Mouse (Mus musculus) intestine, embryonic 15.5 days (tissue): Measurements from ENCODE around the gene Ralbp1. TPM values are rescaled to one million over a fixed set of nuclear protein-coding genes. Genes with fewer than 3 reads are reported as not detected.
A peak's percentile ranks its signal among the peaks of the same experiment; 100 is the strongest.

Source experiments
- ATAC-seq: fragments of 200-750 bp; cut with Nextera tagmentation; 2 replicates; pipeline ENCODE4 v1.8.0; 2017; ENCODE audit warnings: moderate TSS enrichment, moderate library complexity
- H3K27ac ChIP-seq: fragments of 300-500 bp; sonication (generic); 2 replicates; pipeline ENCODE4 v1.5.1; 2015; ENCODE audit warnings: mild to moderate bottlenecking, inconsistent platforms
- H3K27me3 ChIP-seq: fragments of 300-500 bp; sonication (generic); replicated peaks from 2 replicates; pipeline ENCODE4 v1.6.1; 2015; ENCODE audit warnings: inconsistent platforms
- H3K36me3 ChIP-seq: fragments of 300-500 bp; sonication (generic); 2 replicates; pipeline ENCODE4 v1.6.1; 2015; ENCODE audit warnings: inconsistent platforms
- H3K4me1 ChIP-seq: fragments of 300-500 bp; sonication (generic); replicated peaks from 2 replicates; pipeline ENCODE4 v1.6.1; 2015; ENCODE audit warnings: inconsistent platforms
- H3K4me2 ChIP-seq: fragments of 300-500 bp; sonication (generic); replicated peaks from 2 replicates; pipeline ENCODE4 v1.6.1; 2015; ENCODE audit warnings: mild to moderate bottlenecking, inconsistent platforms
- H3K4me3 ChIP-seq: fragments of 300-500 bp; sonication (generic); replicated peaks from 2 replicates; pipeline ENCODE4 v1.5.1; 2015; ENCODE audit warnings: inconsistent platforms
- H3K9ac ChIP-seq: fragments of 300-500 bp; sonication (generic); 2 replicates; pipeline ENCODE4 v1.6.1; 2015; ENCODE audit warnings: inconsistent platforms
- H3K9me3 ChIP-seq: fragments of 300-500 bp; sonication (generic); 2 replicates; pipeline ENCODE4 v1.6.1; 2016; ENCODE audit warnings: inconsistent platforms
- WGBS: fragments of 180-500 bp; shearing (Covaris S2); methylation state at CpG from one replicate; pipeline ENCODE4 v1.1.7; 2015; 5-methylcytosine and 5-hydroxymethylcytosine counted together
- polyA plus RNA-seq: library from polyadenylated mRNA; unstranded; fragments of >200 nt; fragmentation: Nextera tagmentation; extraction: Ambion mirVana; gene quantifications from 2 replicates; pipeline ENCODE4 v1.2.1, GENCODE M21; 2015

Ralbp1 gene
- polyA plus RNA-seq, 1 experiment from 2014 or later, result 64.3 TPM

- Histone ChIP-seq H3K4me2 (no peak overlapping the region), H3K36me3 (peaks cover 23% of the 10 kb centered on the region), H3K27ac (no peak overlapping the region), H3K9ac (no peak overlapping the region), H3K4me1 (0 out of 2 replicates have a peak, but pooled peaks cover 2% of the 10 kb centered on the region), H3K4me3 (no peak overlapping the region), H3K27me3 (no peaks in the 10 kb centered on the region), H3K9me3 (no peaks in the 10 kb centered on the region)
- ATAC-seq, result no peak
- 92% methylated on average over 8 of the region's 8 CpGs for WGBS
Observed at GRCm38 (mm10) chr17:65813763-65814162, 71.8 kb downstream of the Ralbp1 start.

GRCm38 (mm10) chr17:65811032-65811431 lies 74.6 kb downstream of the Ralbp1 start:
- whole genome bisulfite sequencing, result 65% methylated on average over 5 of the region's 5 CpGs
- peak; percentile 83 for ATAC-seq
- Histone ChIP-seq H3K4me3 (no peak overlapping the region), H3K36me3 (peaks cover 17% of the 10 kb centered on the region), H3K27ac (no peak overlapping the region), H3K4me2 (no peak overlapping the region), H3K9me3 (no peaks in the 10 kb centered on the region), H3K9ac (no peak overlapping the region), H3K4me1 (0 out of 2 replicates have a peak, but pooled peaks cover 2% of the 10 kb centered on the region), H3K27me3 (no peaks in the 10 kb centered on the region)

DNA sequence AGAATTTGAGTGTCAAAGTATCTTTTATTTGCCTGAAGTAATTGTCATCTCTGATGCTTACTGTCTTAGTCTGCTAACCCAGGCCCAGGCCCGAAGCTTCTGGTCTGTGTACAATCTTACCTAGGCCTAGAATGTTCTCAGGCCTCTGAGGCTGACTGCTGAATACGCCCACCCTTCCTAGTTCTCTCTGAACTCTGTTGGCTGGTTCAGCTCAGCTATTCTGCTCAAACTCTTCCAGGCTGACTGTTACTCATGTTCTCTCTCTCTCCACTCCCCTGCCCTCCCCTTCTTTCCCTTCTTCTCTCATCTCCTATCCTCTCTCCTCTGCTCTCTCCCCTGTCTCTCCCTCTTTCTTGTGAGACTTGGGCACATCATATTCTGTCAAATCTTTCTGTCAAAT lies 79.2 kb downstream of the Ralbp1 start:
- no peak overlapping the region for H3K4me2 ChIP-seq
- no peaks in the 10 kb centered on the region for H3K9me3 ChIP-seq
- 0 out of 2 replicates have a peak, but pooled peaks cover 4% of the 10 kb centered on the region for H3K4me1 ChIP-seq
- H3K27me3 ChIP-seq, result no peaks in the 10 kb centered on the region
- H3K9ac ChIP-seq, result no peak overlapping the region
- WGBS, result 71% methylated on average over 2 of the region's 2 CpGs
- no peak overlapping the region for H3K27ac ChIP-seq
- 0 out of 2 replicates have a peak, but pooled peaks cover 4% of the 10 kb centered on the region for H3K36me3 ChIP-seq
- no peak for ATAC-seq
- H3K4me3 ChIP-seq, result no peak overlapping the region

- 0 out of 2 replicates have a peak, but pooled peaks cover 4% of the 10 kb centered on the region for H3K36me3 ChIP-seq
- no peaks in the 10 kb centered on the region for H3K9me3 ChIP-seq
- no peak overlapping the region for H3K4me3 ChIP-seq
- 0 out of 2 replicates have a peak, but pooled peaks cover 2% of the 10 kb centered on the region for H3K4me1 ChIP-seq
- ATAC-seq, result no peak
- no peaks in the 10 kb centered on the region for H3K27me3 ChIP-seq
- H3K4me2 ChIP-seq, result no peak overlapping the region
- H3K27ac ChIP-seq, result no peak overlapping the region
- no peak overlapping the region for H3K9ac ChIP-seq
- 77% methylated on average over 4 of the region's 4 CpGs for WGBS
Observed at GRCm38 (mm10) chr17:65805966-65806365, 79.6 kb downstream of the Ralbp1 start.

DNA sequence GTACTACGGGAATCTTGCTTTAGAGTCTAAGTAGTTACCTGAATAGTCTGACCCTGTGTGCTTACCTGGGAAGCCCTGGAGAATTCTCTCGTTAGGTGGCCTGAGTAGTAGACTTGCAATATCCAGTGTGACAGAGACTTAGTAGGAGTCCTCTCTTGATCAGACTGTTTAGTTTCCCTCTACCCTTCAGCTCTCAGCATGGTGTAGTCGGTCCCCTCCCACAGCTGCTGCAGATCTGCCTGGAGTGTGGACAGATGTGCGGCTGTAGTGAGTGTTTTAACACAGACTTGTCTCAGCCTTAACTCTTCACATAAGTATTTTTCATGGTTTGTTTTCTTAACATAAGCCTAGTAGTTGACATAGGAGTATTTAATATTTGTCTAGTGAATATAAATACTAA lies 83.6 kb downstream of the Ralbp1 start:
- Histone ChIP-seq H3K4me1 (0 out of 2 replicates have a peak, but pooled peaks cover 2% of the 10 kb centered on the region), H3K9ac (no peak overlapping the region), H3K36me3 (0 out of 2 replicates have a peak, but pooled peaks cover 4% of the 10 kb centered on the region), H3K27ac (no peak overlapping the region), H3K4me3 (no peak overlapping the region), H3K4me2 (no peak overlapping the region), H3K9me3 (no peaks in the 10 kb centered on the region), H3K27me3 (no peaks in the 10 kb centered on the region)
- 71% methylated on average over 4 of the region's 4 CpGs for WGBS
- no peak for ATAC-seq

DNA sequence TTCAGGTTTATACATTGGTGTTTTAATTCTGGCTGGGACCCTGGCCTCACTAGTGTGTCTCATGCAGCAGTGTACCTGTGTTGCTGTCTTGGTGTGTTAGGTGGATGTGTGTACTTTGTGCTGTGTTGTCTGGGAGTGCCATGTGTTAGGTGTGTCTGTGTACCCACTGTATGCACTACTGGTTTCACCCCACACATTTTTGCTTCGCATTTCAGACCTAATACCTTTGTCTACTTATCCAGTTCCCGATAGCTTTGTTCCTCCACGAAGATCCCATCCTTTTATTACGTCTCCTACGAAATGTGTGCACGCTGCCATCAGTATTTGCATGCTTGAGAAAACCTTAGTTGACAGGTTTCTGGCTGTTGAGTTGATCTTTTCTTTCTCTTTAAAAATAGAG lies 85.1 kb downstream of the Ralbp1 start:
- 90% methylated on average over 6 of the region's 6 CpGs for WGBS
- H3K4me1 ChIP-seq, result 0 out of 2 replicates have a peak, but pooled peaks cover 2% of the 10 kb centered on the region

GRCm38 (mm10) chr17:65799353-65799752 lies 86.2 kb downstream of the Ralbp1 start:
- Histone ChIP-seq H3K27me3 (no peaks in the 10 kb centered on the region), H3K9ac (no peak overlapping the region), H3K4me2 (no peak overlapping the region), H3K4me1 (0 out of 2 replicates have a peak, but pooled peaks cover 2% of the 10 kb centered on the region), H3K27ac (no peak overlapping the region), H3K36me3 (peaks cover 4% of the 10 kb centered on the region; the same call in 1 of the 2 replicates), H3K4me3 (no peak overlapping the region), H3K9me3 (no peaks in the 10 kb centered on the region)
- WGBS, result 69% methylated on average over 1 of the region's 1 CpGs
- ATAC-seq, result no peak

More for the DNA sequence above, 85.1 kb downstream of the Ralbp1 start:
- Histone ChIP-seq H3K9ac (no peak overlapping the region), H3K27me3 (no peaks in the 10 kb centered on the region), H3K36me3 (0 out of 2 replicates have a peak, but pooled peaks cover 4% of the 10 kb centered on the region), H3K4me2 (no peak overlapping the region), H3K9me3 (no peaks in the 10 kb centered on the region), H3K4me3 (no peak overlapping the region), H3K27ac (no peak overlapping the region)
- ATAC-seq, result no peak

GRCm38 (mm10) chr17:65798446-65798845 lies 87.2 kb downstream of the Ralbp1 start:
- ATAC-seq, result no peak
- Histone ChIP-seq H3K4me2 (no peak overlapping the region), H3K4me1 (0 out of 2 replicates have a peak, but pooled peaks cover 2% of the 10 kb centered on the region), H3K27ac (no peak overlapping the region), H3K36me3 (peaks cover 4% of the 10 kb centered on the region; the same call in 1 of the 2 replicates), H3K9ac (no peak overlapping the region), H3K27me3 (no peaks in the 10 kb centered on the region), H3K9me3 (no peaks in the 10 kb centered on the region), H3K4me3 (no peak overlapping the region)
- 55% methylated on average over 4 of the region's 4 CpGs for WGBS

Other genes starting within 250 kb of the Ralbp1 start
- not detected in 2 replicates for gene Txndc2, start 243.6 kb downstream of the Ralbp1 start, polyA plus RNA-seq
- gene Rab31, start 113.0 kb downstream of the Ralbp1 start, polyA plus RNA-seq, result 26.6 and 32.5 TPM in 2 replicates
- gene Ppp4r1, start 103.2 kb downstream of the Ralbp1 start, polyA plus RNA-seq, result 32.5 and 35.1 TPM in 2 replicates
- gene Twsg1, start 65.4 kb upstream of the Ralbp1 start, polyA plus RNA-seq, result 74.6 and 82.4 TPM in 2 replicates
- gene Ankrd12, start 191.3 kb upstream of the Ralbp1 start, polyA plus RNA-seq, result 21.4 and 24.0 TPM in 2 replicates
- gene Ndufv2, start 215.8 kb upstream of the Ralbp1 start, polyA plus RNA-seq, result 428 and 430 TPM in 2 replicates
- 35.2 and 36.1 TPM in 2 replicates for gene Washc1, start 225.7 kb upstream of the Ralbp1 start, polyA plus RNA-seq
- gene Ddx11, start 237.7 kb upstream of the Ralbp1 start, polyA plus RNA-seq, result 15.4 and 18.0 TPM in 2 replicates